Mouse (Mus musculus): ENCODE measurements around the gene Rps18.

- TF ChIP-seq POLR2A (IDR thresholded peaks at IDR 0.05; ENCODE audit: borderline replicate concordance, insufficient read depth, low read length), result no peak
- TF ChIP-seq CTCF (IDR thresholded peaks at IDR 0.05; ENCODE audit: borderline replicate concordance, insufficient read depth, low read depth, low read length), result no peak
Observed at GRCm38 (mm10) chr17:33911052-33911812, 44.6 kb downstream of the Rps18 start.

Measured in cerebellum, adult 2 months (tissue).